Mouse (Mus musculus): ENCODE measurements around the gene Vasp. TPM values are rescaled to one million over a fixed set of nuclear protein-coding genes. Genes with fewer than 3 reads are reported as not detected.

Gene Vasp
- total RNA-seq, 2 experiments from 2014 or later, result 19.3 to 27.9 TPM

DNA sequence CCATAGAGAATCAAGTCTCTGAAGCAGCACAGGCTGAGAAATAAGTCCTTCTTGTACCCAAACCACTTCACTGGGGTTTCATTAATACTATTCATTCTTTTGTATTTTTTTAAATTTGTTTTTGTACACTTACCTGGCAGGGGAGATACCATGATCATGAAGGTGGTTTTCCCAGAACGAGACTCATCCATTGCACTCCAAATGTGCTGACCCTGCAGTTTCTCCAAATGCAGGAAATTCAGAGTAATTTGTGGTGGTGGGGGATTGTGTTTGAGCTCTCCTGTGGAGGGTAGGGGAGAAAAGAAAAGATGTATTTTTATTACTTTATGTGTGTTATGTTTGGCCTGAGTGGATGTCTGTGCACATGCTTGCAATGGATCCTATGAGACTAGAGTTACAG, 29.6 kb downstream of the Vasp start:
- ATAC-seq (replicated peaks; ENCODE audit: low FRiP score, low TSS enrichment, poor library complexity, severe bottlenecking), result no peak

DNA sequence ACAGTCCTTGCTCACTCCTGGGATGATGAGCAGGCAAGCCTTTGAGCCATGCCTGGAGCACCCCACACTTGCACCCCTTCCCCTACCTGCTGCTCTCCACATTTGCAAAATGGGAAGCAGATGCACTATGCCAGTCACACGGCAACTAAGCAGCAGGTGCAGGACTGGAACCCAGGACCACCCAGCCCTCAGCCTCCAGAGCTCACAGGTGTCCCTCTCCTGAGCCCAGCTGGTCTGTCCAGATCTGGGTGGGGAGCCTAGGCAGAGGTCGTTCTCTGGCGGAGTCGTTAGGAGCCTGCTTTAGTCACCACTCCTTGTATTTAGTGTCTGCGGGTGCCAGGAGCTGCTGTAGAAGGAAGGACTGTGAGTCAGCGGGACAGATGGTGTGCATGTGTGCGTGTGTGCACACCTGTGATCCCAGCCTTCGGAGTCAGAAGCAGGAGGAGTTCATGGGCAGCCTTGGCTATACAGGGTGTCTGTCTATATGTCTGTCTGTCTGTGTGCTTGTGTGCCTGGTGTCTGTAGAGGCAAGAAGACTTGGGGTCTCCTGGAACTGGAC, 30.6 kb downstream of the Vasp start:
- no peak for ATAC-seq (replicated peaks; ENCODE audit: low FRiP score, low TSS enrichment, poor library complexity, severe bottlenecking)

DNA sequence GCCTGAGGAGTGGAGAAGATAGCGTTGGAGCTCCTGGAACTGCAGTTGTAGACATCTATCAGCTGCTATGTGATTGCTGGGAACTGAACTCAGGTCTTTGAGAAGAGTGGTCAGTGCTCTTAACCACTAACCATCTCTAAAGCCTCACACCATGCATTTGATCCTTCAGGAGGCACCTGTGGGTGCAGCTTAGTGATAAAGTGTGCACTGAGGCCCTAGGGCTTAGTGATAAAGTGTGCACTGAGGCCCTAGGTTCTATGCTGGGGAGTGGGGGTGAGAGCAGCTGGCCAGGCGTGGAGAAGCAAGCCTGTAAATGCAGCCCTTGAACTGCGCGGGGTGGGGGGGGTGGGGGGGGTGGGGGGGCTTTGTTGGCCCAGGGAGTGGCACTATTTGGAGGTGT, 31.6 kb downstream of the Vasp start:
- peak; percentile 60 for ATAC-seq (replicated peaks; ENCODE audit: low FRiP score, low TSS enrichment, poor library complexity, severe bottlenecking)

DNA sequence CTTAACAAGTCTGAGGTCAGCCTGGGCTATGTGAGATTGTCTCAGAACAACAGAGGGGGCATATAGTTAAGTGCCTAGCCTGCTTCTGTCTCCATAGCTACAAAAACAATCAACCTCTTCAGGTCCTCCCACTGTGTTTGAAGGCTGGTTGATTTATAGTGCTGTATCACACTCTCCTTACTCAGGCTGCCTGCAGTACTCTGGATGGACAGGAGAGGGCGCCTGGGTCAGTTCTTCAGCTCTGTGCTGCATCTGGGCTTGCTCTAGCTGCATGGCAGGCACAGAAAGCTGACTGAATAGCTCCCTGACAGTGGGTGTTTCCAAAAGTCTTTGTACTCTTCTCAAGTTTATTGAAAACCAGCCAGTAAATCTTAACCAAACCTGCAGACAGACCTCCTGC, 32.2 kb downstream of the Vasp start:
- peak; percentile 84 for ATAC-seq (replicated peaks; ENCODE audit: low FRiP score, low TSS enrichment, poor library complexity, severe bottlenecking)

DNA sequence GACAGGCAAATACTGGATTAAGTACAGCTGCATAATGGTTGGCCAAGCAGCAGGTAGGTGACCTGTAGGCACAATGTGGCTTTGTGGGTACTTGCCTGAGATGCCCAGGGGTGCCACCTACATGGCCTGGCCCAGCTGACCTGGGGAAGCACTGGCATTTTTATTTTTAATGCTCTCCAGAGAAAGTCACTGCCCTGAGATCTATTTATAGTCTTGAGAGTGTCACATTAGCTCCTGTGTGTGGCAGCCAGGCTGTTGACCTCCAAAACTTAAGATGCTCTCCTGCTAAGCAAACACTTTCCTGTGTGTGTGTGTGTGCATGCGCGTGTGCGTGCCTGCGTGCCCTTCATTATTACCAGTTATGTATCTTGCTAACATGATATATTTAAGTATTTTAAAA, 33.3 kb downstream of the Vasp start:
- no peak for ATAC-seq (replicated peaks; ENCODE audit: low FRiP score, low TSS enrichment, poor library complexity, severe bottlenecking)

DNA sequence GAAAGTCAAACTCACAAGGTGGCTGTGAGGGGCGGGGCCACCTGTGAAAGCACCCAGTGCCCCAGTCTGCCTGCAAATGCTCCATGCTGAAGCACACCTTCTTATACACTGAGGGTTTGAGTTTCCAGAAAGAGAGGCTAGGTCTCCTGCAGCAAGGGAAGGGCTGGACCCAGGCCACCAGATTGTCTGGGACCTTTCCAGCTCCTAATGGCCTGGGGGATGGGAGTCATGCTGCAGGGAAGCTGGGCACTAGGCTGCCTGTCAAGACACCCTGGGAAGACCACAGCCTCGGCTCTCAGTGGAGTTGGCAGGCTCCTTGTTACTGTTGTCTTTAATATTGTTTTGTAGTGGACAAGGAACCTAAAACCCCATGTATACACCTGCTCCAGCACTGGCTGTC, 35.2 kb downstream of the Vasp start:
- no peak for ATAC-seq (replicated peaks; ENCODE audit: low FRiP score, low TSS enrichment, poor library complexity, severe bottlenecking)

DNA sequence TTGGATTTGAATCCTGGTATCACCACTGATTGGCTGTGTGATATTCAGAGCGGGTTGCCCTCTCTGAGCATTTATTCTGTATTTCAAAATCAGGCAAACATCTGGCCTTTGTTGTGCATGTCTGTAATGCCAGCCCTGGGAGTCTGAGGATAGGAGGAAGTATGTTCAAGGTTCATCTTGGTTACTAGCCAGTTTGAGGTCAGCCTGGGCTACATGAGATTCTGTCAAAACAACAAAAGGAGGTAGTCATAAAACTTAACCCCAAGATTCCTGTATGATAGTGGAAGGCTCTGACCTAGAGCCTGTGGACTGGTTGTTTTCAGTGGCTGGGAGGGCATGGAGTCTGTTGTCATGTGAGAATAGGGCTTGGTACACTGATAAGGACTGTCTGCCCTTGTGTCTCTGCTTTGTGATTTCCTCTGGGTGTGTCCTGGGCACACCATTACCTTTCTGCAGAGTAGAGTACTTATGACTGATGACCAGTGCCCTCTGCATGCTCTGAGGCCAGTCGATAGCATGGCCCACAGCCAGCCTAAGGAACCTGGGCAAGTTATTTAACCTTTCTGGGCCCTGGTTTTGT, 36.4 kb downstream of the Vasp start:
- ATAC-seq (replicated peaks; ENCODE audit: low FRiP score, low TSS enrichment, poor library complexity, severe bottlenecking), result peak; percentile 48

DNA sequence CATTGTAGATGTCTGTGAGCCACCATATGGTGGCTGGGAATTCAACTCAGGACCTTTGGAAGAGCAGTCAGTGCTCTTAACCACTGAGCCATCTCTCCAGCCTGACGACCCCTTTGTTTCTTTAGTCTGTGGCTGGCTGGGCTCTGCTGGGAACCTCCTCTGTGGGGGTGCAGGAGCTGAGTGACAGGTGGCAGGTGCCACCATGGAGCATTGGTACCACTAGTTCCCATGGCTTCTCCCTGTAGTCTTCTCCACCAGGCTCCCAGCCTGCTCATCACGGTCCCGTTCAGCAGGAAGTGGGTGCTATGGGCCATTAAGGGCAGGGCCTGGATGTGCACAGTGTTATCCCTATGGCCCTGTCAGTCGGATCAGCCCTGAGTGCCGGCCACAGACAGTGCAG, 37.0 kb downstream of the Vasp start:
- ATAC-seq (replicated peaks; ENCODE audit: low FRiP score, low TSS enrichment, poor library complexity, severe bottlenecking), result no peak

DNA sequence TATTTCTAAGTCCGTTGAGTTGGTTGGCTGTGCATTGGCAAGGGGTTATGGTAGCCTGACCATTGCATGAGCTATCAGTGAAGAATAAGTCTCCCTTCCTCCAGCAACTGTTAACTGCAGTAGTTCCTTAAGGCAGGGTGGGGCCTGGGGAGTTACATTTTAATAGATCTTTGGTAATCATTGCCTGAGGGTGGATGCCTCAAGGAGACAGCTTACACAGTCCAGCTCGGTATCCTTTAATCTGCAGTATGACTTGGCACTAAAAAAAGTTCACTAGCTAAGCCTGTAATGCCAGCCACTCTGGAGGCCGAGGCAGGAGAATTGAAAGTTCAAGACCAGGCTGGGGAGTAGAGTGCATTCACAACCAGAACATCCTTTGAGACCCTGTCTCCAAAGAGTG, 39.8 kb downstream of the Vasp start:
- ATAC-seq (replicated peaks; ENCODE audit: low FRiP score, low TSS enrichment, poor library complexity, severe bottlenecking), result no peak

DNA sequence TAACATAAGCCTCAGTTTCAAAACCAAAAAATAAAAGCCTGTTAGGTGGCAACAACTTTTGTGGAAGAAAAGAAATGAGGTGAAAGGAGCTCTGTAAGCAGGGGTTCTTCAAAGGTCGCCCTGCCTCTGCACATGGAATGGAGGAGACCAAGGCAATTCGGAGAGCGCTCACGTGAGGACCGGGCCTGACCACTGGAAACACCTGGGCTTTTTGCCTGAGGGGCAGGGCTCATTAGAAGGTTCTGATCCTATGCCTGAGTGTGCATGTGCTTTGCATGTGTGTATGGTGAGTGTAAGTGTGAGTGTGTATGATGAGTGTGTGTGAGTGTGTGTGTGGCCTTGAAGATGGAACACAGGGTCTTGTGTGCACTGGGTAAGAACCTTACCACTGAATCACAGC, 40.7 kb downstream of the Vasp start:
- no peak for ATAC-seq (replicated peaks; ENCODE audit: low FRiP score, low TSS enrichment, poor library complexity, severe bottlenecking)

DNA sequence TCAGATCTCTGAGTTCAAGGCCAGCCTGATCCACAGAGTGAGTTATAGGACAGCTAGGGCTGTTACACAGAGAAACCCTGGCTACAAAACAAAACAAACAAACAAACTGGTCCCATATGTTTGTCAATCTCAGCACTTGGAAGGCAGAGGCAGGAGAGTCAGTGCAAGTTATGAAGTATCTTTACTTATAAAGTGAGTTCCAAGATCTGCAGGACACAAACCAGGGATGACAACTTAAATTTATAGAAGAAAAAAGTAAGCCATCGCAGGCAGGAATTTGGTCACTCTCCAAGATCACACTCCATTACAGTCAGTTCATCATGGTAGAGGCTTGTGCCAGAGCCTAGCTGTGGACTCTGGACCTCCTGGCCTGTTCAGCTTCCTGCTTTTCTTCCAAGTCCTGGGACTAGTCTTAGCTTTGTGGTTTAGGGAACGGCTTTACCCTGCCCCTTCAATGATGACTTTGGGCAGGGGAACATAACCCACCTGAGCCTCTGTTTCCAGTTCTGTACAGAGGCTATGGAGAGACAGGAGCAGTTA, 41.5 kb downstream of the Vasp start:
- no peak for ATAC-seq (replicated peaks; ENCODE audit: low FRiP score, low TSS enrichment, poor library complexity, severe bottlenecking)

DNA sequence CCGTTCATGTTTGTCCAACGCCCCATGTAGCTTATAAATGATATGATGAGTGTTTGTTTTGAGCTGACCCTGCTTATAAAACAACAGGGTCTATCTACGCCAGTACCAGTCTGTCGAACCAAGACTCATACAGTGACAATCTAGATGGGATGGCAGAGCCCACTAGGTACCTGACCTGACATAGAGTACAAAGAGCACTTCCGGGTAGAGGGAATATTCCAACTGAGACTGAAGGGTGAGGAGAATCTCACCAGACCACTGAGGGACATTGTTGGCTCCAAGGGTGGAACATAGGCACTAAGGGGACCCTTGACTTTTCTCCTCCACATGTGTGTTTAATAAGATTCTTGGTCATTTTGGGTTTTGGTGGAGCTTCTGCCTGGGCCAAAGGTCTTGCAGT, 42.2 kb downstream of the Vasp start:
- no peak for ATAC-seq (replicated peaks; ENCODE audit: low FRiP score, low TSS enrichment, poor library complexity, severe bottlenecking)

DNA sequence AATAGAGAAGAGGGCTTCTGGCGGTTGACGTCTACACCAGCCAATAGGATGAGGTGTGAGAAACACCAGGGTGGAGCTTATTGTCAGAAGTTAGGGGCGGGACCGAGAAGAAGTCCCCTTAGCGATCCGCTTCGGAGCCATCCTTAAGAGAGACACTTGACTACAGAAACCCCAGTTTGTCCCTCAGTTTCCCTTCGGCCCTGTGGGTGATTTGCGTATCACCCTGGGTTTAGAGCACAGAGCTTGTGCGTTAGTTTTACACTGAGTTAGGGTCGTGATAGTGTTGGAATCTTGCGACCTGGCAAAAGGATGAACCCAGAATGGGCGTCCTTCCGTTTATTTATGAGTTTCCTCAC, 42.8 kb downstream of the Vasp start:
- ATAC-seq (replicated peaks; ENCODE audit: low FRiP score, low TSS enrichment, poor library complexity, severe bottlenecking), result no peak; the same call in 1 of the 2 replicates

DNA sequence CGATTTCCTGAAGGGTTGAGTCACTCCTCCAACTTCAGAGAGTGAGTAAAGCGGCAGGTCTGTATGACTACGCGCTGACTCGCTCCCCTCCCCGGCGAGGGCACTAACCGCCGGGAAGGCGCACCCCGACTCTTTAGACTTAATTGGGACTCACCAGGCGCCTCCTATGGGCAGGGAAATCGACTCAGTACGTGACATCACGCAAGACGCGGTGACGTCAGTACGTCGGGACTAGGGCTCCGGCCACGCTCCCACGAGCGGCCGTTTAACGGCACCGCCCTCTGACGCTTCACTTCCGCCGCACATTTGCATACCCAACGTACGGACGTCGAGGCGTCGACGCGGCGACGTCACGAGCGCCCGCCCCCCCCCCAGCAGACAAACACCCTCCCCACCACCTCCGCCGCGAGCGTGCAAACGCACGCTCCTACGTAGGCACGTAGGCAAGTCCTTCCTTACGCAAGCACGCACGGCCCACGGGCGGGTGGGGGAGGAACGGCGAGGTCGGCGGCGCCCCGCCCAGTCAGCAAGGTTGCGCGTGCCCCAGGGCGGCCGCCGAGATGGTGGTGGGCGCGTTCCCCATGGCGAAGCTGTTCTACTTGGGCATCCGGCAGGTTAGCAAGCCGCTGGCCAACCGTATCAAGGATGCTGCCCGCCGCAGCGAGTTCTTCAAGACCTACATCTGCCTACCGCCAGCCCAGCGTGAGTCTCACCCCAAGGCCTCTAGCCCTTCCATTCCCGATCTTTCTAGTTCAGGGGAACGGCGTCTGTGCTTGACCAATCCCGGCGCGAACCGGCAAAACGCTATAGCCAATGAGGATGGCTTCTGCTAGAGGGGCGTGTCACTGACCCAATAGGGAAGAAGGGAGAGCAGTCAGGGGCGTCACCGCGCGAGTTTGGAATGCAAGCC, 43.5 kb downstream of the Vasp start, which contains the start of gene Opa3:
Gene Opa3 (plus strand): TSS at position 452 of the 910 bp plus-strand sequence.
- ATAC-seq (replicated peaks; ENCODE audit: low FRiP score, low TSS enrichment, poor library complexity, severe bottlenecking), result peak; percentile 85

DNA sequence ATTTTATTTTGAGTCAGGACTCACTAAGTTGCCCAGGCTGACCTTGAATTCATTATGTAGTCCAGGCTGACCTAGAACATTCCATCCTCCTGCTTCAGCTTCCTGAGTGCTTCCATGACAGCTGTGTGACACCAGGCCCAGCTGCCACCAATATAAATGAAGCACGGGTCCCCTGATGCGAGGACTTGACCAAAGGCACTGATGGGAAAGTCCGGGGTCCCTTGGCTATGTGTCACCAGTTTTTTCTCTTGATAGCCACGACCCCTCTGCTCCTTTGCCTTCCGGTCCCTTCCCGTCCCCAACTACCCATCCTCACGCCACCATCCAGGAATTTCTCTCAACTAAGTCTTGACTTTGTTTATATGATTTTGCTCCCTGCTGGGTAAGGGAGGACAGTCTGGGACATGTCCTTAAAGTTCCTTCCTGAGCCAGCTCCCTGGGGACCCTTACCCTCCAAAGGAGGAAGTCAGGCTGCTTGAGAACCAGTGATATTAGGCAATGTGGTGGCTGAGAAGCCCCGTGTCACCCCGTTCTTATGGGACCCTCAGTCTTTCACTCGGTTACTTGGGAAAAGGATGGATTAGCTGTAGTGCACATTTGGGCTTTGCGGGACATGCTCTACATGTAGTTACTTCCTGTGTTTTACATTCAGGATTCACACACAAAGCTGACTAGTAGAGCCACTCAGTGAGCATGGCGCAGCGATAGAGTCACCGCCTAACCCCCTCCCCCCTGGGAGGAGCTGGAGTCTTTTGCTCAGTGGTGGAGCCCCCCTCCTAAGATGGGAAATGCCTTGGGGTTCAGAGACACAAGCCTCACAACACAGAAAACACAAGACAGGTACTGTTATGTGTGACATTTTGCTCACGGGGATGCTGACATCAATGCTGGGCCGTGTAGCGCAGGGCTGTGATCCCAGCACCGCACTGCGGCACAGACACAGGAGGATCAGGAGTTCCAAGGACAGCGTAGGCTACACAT, 44.5 kb downstream of the Vasp start:
- ATAC-seq (replicated peaks; ENCODE audit: low FRiP score, low TSS enrichment, poor library complexity, severe bottlenecking), result peak; percentile 8

DNA sequence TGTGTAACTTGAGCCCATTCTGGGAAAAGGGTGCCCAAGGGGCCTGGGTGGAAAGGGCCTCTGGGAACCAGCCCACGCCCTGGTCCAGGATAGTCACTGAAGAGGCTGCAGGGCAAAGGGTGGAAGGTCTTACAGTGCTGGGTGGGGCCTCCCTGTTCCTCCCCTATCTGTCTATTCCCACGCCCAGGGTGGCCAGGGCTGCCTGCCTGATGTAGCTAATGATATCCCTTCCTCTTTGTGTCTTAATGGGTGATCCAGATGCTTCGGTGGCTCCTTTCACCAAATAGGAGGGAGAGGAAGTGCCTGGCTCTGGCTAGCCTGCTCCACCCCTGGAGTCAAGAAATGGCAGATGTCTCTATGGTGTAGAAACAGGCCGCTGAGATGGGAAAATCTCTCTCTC, 46.7 kb downstream of the Vasp start:
- peak; percentile 29 for ATAC-seq (replicated peaks; ENCODE audit: low FRiP score, low TSS enrichment, poor library complexity, severe bottlenecking)

DNA sequence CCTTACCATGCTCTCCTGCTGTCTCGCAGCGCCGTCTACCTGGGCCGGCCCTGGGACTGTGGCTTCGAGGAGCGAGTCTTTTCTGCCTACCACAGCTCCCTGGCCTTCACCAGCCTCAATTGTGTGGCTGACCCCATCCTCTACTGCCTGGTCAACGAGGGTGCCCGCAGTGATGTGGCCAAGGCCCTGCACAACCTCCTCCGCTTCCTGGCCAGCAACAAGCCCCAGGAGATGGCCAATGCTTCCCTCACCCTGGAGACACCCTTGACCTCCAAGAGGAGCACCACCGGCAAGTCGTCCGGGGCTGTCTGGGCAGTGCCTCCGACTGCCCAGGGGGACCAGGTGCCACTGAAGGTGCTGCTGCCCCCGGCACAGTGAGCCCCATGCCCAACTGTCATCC, 48.7 kb downstream of the Vasp start:
- ATAC-seq (replicated peaks; ENCODE audit: low FRiP score, low TSS enrichment, poor library complexity, severe bottlenecking), result no peak

DNA sequence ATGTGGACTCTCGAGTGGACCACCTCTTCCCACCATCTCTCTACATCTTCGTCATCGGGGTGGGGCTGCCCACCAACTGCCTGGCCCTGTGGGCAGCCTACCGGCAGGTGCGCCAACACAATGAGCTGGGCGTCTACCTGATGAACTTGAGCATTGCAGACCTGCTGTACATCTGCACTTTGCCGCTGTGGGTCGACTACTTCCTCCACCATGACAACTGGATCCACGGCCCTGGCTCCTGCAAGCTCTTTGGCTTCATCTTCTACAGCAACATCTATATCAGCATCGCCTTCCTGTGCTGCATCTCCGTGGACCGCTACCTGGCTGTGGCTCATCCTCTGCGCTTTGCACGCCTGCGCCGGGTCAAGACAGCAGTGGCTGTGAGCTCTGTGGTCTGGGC, 49.4 kb downstream of the Vasp start:
- no peak for ATAC-seq (replicated peaks; ENCODE audit: low FRiP score, low TSS enrichment, poor library complexity, severe bottlenecking)

DNA sequence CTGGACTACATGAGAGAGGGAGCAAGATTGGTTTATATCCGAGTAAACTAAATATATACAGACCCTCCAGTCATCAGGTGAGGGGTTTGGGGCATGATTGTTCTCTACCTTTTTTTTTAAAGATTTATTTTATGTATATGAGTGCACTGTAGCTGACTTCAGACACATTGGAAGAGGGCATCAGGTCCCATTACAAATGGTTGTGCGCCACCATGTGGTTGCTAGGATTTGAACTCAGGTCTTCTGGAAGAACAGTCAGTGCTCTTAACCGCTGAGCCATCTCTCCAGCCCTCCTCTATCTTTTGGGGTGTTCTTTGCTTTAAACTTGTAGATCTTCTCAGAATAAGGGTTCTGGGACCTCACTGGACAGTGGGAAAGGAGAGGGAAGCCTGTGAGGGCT, 51.6 kb downstream of the Vasp start:
- no peak for ATAC-seq (replicated peaks; ENCODE audit: low FRiP score, low TSS enrichment, poor library complexity, severe bottlenecking)
